Mouse (Mus musculus): ENCODE measurements around the gene Gpr31b.
A peak's percentile ranks its signal among the peaks of the same experiment; 100 is the strongest.
"Not testable (repeated sequence)": the region's sequence is repeated elsewhere in the genome, so short reads cannot be mapped to it uniquely, and the experiment has no call there.

The Gpr31b gene

GRCm38 (mm10) chr17:13052124-13052813, at the start of gene Gpr31b:
Gpr31b (minus strand) TSS chr17:13052296.
- DNase-seq (ENCODE audit: low spot score in 2 of 2) = not testable (repeated sequence)

- not testable (repeated sequence) for DNase-seq (ENCODE audit: low spot score in 2 of 2)
These were observed 40.9 kb upstream of the Gpr31b start for GRCm38 (mm10) chr17:13092960-13093359.

- not testable (repeated sequence) for DNase-seq (ENCODE audit: low spot score in 2 of 2)
These were observed 40.1 kb upstream of the Gpr31b start for GRCm38 (mm10) chr17:13092100-13092764.

- DNase-seq (ENCODE audit: low spot score in 2 of 2) = not testable (repeated sequence)
These were observed 39.4 kb upstream of the Gpr31b start for GRCm38 (mm10) chr17:13091510-13091909.

- DNase-seq (ENCODE audit: low spot score in 2 of 2) = not testable (repeated sequence)
These were observed 17.1 kb upstream of the Gpr31b start for GRCm38 (mm10) chr17:13069227-13069626.

GRCm38 (mm10) chr17:13067864-13068385, 15.8 kb upstream of the Gpr31b start:
- DNase-seq (ENCODE audit: low spot score in 2 of 2) = not testable (repeated sequence)

- DNase-seq (ENCODE audit: low spot score in 2 of 2) = not testable (repeated sequence)
These were observed 10.8 kb upstream of the Gpr31b start for GRCm38 (mm10) chr17:13062882-13063281.

GRCm38 (mm10) chr17:13060804-13061203, 8.7 kb upstream of the Gpr31b start, which contains the start of gene Tcp10b:
Tcp10b (plus strand) TSS chr17:13061104.
- not testable (repeated sequence) for DNase-seq (ENCODE audit: low spot score in 2 of 2)

- peak; percentile 50 to 66 for DNase-seq (ENCODE audit: low spot score in 2 of 2)
These were observed 8.0 kb downstream of the Gpr31b start for GRCm38 (mm10) chr17:13043846-13044673.

GRCm38 (mm10) chr17:13036627-13037192, 15.4 kb downstream of the Gpr31b start:
- not testable (repeated sequence) for DNase-seq (ENCODE audit: low spot score in 2 of 2)

- no peak for DNase-seq (ENCODE audit: low spot score in 2 of 2)
These were observed 38.8 kb downstream of the Gpr31b start for GRCm38 (mm10) chr17:13013316-13013715.

- peak; percentile 19 to 44 for DNase-seq (ENCODE audit: low spot score in 2 of 2)
These were observed 42.2 kb downstream of the Gpr31b start for GRCm38 (mm10) chr17:13009887-13010286.

- no peak for DNase-seq (ENCODE audit: low spot score in 2 of 2)
These were observed 43.6 kb downstream of the Gpr31b start for GRCm38 (mm10) chr17:13008528-13008927.

GRCm38 (mm10) chr17:13007730-13008425, 44.2 kb downstream of the Gpr31b start:
- peak; percentile 98 to 99 for DNase-seq (ENCODE audit: low spot score in 2 of 2)

- DNase-seq (ENCODE audit: low spot score in 2 of 2) = no peak
These were observed 45.1 kb downstream of the Gpr31b start for GRCm38 (mm10) chr17:13006984-13007383.

GRCm38 (mm10) chr17:13006546-13006945, 45.5 kb downstream of the Gpr31b start, which contains the start of gene Sod2:
Sod2 (plus strand) TSS chr17:13006846.
- not testable (repeated sequence) for DNase-seq (ENCODE audit: low spot score in 2 of 2)

- DNase-seq (ENCODE audit: low spot score in 2 of 2) = not testable (repeated sequence)
These were observed 47.7 kb downstream of the Gpr31b start for GRCm38 (mm10) chr17:13004436-13004835.

GRCm38 (mm10) chr17:13002243-13002642, 49.9 kb downstream of the Gpr31b start:
- not testable (repeated sequence) for DNase-seq (ENCODE audit: low spot score in 2 of 2)

All from frontal cortex, postnatal 36 days (tissue).